Mouse (Mus musculus): Measurements from ENCODE around the gene Med13l. TPM values are rescaled to one million over a fixed set of nuclear protein-coding genes. Genes with fewer than 3 reads are reported as not detected.

Gene Med13l
- polyA plus RNA-seq, 1 experiment, result 7.3 TPM

DNA sequence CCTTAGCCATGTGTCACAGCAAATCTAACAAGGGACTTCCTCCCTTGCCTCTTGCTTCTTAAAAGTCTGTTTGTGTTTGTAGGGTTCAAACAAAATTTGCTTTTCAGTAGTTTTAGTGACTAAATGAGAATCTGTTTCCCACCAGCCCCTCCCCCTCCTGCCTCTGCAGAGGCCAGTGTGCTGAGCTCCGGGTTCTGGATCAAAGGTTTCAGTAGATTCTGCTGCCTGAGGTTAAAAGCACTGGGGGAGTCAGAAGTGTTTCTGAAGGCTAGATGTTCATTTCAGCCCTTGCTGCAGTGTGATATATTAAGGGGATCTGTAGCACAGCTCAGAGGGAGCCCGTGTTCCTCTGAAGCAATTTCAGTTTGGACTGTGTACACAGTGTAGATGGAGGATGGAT lies 108.5 kb downstream of the Med13l start:
- no peak overlapping the region for H3K4me3 ChIP-seq (ENCODE audit: control insufficient read depth, low read depth, low read length)
- H3K36me3 ChIP-seq (ENCODE audit: control insufficient read depth, insufficient read depth, low read length), result no peaks in the 10 kb centered on the region
- H3K4me1 ChIP-seq (ENCODE audit: control insufficient read depth, insufficient read depth, low read length), result no peaks in the 10 kb centered on the region; the same call in 1 of the 2 replicates
- no peak overlapping the region for H3K27ac ChIP-seq (ENCODE audit: control insufficient read depth, insufficient read depth, low read depth, low read length)
- TF ChIP-seq CTCF (IDR thresholded peaks at IDR 0.05; ENCODE audit: control insufficient read depth, insufficient read depth, insufficient replicate concordance, low read depth, low read length) (no peak), POLR2A (IDR thresholded peaks at IDR 0.05; ENCODE audit: control insufficient read depth, low read depth, low read length) (no peak)
- H3K27me3 ChIP-seq (ENCODE audit: control insufficient read depth, insufficient read depth, low read length), result no peaks in the 10 kb centered on the region

DNA sequence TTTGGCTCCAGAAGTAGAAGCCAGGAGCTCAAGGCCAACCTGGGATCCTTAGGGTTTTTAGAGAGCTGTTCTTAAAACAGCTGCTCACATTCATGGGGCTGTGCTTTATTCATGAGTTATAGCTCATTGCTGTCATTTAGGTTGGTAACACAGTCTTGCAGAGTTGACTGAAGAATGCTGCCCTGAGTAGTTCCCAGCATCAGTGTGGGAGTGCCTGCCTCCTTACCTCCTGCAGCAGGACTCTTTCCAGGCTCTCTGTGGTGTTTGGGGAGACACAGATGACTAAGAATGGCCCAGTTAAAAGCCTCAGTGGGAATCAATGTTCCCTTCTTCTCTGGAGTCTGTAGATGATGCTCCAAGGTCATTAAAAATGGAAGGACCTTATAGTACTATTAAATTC lies 111.6 kb downstream of the Med13l start:
- Histone ChIP-seq H3K4me3 (ENCODE audit: control insufficient read depth, low read depth, low read length) (no peak overlapping the region), H3K36me3 (ENCODE audit: control insufficient read depth, insufficient read depth, low read length) (no peaks in the 10 kb centered on the region), H3K27me3 (ENCODE audit: control insufficient read depth, insufficient read depth, low read length) (no peaks in the 10 kb centered on the region), H3K4me1 (ENCODE audit: control insufficient read depth, insufficient read depth, low read length) (peaks cover 2% of the 10 kb centered on the region), H3K27ac (ENCODE audit: control insufficient read depth, insufficient read depth, low read depth, low read length) (no peak overlapping the region)
- TF ChIP-seq CTCF (IDR thresholded peaks at IDR 0.05; ENCODE audit: control insufficient read depth, insufficient read depth, insufficient replicate concordance, low read depth, low read length), result no peak
- TF ChIP-seq POLR2A (IDR thresholded peaks at IDR 0.05; ENCODE audit: control insufficient read depth, low read depth, low read length), result no peak

DNA sequence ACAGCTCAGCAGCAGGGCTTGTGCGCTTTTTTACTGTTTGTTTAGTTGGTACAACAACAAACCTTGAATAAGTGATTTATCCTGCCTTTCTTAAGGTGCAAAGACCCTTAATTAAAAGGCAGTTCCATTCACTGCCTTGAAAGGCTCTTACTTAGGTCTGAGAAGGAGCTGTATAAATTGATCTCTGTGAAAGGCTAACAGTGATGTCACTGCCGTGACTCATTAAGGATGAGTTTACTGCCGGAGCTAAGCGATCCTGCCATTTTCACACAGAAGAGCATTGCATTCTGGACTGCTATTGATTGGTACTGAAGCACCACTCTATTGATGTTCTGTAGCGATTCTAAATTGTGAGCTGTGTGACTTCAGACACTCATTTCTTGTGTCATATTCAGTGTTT lies 113.4 kb downstream of the Med13l start:
- H3K4me1 ChIP-seq (ENCODE audit: control insufficient read depth, insufficient read depth, low read length), result peaks cover 2% of the 10 kb centered on the region
- no peaks in the 10 kb centered on the region for H3K27me3 ChIP-seq (ENCODE audit: control insufficient read depth, insufficient read depth, low read length)
- TF ChIP-seq POLR2A (IDR thresholded peaks at IDR 0.05; ENCODE audit: control insufficient read depth, low read depth, low read length) (no peak), CTCF (IDR thresholded peaks at IDR 0.05; ENCODE audit: control insufficient read depth, insufficient read depth, insufficient replicate concordance, low read depth, low read length) (no peak)
- no peak overlapping the region for H3K4me3 ChIP-seq (ENCODE audit: control insufficient read depth, low read depth, low read length)
- H3K36me3 ChIP-seq (ENCODE audit: control insufficient read depth, insufficient read depth, low read length), result no peaks in the 10 kb centered on the region
- H3K27ac ChIP-seq (ENCODE audit: control insufficient read depth, insufficient read depth, low read depth, low read length), result no peak overlapping the region

DNA sequence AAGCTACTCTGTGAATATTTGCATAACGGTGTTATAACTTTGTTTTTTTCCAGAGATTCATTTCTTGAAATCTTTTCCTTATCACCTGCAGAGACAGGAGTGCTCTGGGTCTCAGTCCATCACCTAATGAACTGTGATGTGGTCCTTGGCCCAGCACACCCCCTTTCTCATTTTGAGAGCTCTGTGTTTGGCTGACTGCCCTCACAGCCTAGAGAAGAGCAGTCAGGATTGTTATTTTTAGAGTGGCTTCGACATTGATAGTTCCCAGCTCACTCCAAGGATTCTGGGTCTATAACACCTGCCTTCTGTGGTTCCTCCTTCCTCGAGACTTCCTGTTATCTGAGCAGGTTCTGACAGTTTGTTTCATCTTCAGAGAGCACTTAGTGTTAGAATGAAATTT lies 113.8 kb downstream of the Med13l start:
- H3K4me3 ChIP-seq (ENCODE audit: control insufficient read depth, low read depth, low read length), result no peak overlapping the region
- no peak overlapping the region for H3K27ac ChIP-seq (ENCODE audit: control insufficient read depth, insufficient read depth, low read depth, low read length)
- H3K36me3 ChIP-seq (ENCODE audit: control insufficient read depth, insufficient read depth, low read length), result no peaks in the 10 kb centered on the region
- peaks cover 2% of the 10 kb centered on the region for H3K4me1 ChIP-seq (ENCODE audit: control insufficient read depth, insufficient read depth, low read length)
- TF ChIP-seq CTCF (IDR thresholded peaks at IDR 0.05; ENCODE audit: control insufficient read depth, insufficient read depth, insufficient replicate concordance, low read depth, low read length) (no peak), POLR2A (IDR thresholded peaks at IDR 0.05; ENCODE audit: control insufficient read depth, low read depth, low read length) (no peak)
- no peaks in the 10 kb centered on the region for H3K27me3 ChIP-seq (ENCODE audit: control insufficient read depth, insufficient read depth, low read length)

DNA sequence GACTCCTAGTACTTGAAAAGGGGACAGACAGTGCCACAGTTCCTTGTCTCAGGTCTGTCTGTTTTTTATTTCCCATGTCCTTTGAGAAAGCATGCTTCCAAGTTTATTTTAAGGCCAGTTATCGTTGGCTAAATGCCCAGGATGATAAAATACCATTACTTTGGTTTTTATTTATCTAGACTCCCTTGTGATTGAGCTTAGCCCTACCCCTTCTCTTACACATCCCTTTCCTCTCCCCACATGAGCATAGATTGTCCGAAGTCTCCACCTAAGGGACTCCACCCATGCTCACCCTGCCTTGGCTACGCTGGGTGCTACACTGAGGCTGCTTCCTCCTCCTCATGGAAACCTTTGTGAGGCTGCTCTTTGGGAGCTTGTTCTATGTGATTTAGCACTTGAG lies 115.2 kb downstream of the Med13l start:
- peaks cover 2% of the 10 kb centered on the region for H3K4me1 ChIP-seq (ENCODE audit: control insufficient read depth, insufficient read depth, low read length)
- no peak overlapping the region for H3K27ac ChIP-seq (ENCODE audit: control insufficient read depth, insufficient read depth, low read depth, low read length)
- H3K27me3 ChIP-seq (ENCODE audit: control insufficient read depth, insufficient read depth, low read length), result no peaks in the 10 kb centered on the region
- H3K36me3 ChIP-seq (ENCODE audit: control insufficient read depth, insufficient read depth, low read length), result no peaks in the 10 kb centered on the region
- H3K4me3 ChIP-seq (ENCODE audit: control insufficient read depth, low read depth, low read length), result no peak overlapping the region
- TF ChIP-seq POLR2A (IDR thresholded peaks at IDR 0.05; ENCODE audit: control insufficient read depth, low read depth, low read length) (no peak), CTCF (IDR thresholded peaks at IDR 0.05; ENCODE audit: control insufficient read depth, insufficient read depth, insufficient replicate concordance, low read depth, low read length) (no peak)

DNA sequence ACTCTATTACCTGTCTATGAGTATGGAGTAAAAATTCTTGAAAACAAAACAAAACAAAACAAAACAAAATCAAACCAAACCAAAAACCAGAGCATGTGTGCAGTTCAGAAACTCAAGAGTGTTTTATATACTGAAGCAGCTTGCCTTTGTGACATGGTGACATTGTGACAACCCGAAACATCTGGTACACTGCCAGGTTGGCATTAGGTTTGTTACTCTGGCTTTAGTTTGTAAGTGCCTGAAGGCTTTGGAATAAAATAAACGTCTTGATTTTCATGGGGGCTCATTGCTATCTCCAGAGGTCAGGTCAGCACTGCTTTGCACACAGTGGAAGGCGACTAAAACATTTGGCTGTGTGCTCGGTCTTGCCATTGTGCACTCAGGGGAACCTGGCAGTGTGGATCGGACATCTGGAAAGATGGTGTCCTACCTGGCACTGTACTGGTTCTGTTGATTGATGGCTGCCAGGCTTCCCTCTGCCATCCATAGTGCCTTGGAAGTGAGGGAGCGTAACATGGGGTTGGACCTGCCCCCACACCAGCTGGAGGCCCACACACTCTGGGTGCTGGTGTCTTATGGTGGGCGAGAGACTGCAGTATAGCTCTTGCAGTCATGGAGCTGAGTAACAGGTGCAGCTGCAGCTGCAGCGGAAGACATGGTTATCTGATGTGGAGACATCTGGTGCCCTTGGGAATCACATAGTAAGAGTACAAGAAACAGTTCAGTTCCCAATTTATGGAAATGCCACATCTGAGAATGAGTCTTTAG lies 115.9 kb downstream of the Med13l start:
- Histone ChIP-seq H3K27me3 (ENCODE audit: control insufficient read depth, insufficient read depth, low read length) (no peaks in the 10 kb centered on the region), H3K4me1 (ENCODE audit: control insufficient read depth, insufficient read depth, low read length) (peaks cover 2% of the 10 kb centered on the region), H3K27ac (ENCODE audit: control insufficient read depth, insufficient read depth, low read depth, low read length) (peak overlapping the region; percentile 5; the same call in 1 of the 2 replicates), H3K4me3 (ENCODE audit: control insufficient read depth, low read depth, low read length) (no peak overlapping the region), H3K36me3 (ENCODE audit: control insufficient read depth, insufficient read depth, low read length) (no peaks in the 10 kb centered on the region)
- TF ChIP-seq CTCF (IDR thresholded peaks at IDR 0.05; ENCODE audit: control insufficient read depth, insufficient read depth, insufficient replicate concordance, low read depth, low read length), result no peak
- TF ChIP-seq POLR2A (IDR thresholded peaks at IDR 0.05; ENCODE audit: control insufficient read depth, low read depth, low read length), result no peak

DNA sequence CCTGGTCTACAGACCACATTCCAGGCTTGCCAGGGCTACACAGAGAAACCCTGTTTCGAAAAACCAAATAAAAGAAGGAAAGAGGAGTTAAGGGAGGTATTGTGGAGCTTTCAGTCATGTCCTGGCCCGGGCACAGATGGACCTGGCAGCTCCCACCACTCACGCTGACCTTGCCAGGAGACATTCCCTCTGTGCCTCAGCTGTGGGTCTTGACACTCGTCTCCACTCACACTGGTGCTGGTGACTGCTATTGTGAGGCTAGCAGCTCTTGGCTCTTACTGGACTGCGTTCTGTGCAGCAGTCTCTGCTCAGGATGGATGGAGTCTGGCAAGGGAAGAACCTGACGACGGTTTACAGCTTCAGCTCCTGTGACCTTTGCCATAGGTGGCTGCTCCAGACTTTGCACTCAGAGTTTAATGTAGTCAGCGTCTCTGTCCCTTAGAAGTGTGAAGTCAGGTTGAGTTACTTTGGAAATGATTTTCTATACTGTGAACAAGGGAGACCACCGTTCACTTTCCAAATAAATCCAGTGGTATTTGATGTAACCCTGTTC lies 118.9 kb downstream of the Med13l start:
- H3K4me1 ChIP-seq (ENCODE audit: control insufficient read depth, insufficient read depth, low read length), result peaks cover 2% of the 10 kb centered on the region
- no peaks in the 10 kb centered on the region for H3K36me3 ChIP-seq (ENCODE audit: control insufficient read depth, insufficient read depth, low read length)
- no peaks in the 10 kb centered on the region for H3K27me3 ChIP-seq (ENCODE audit: control insufficient read depth, insufficient read depth, low read length)
- H3K4me3 ChIP-seq (ENCODE audit: control insufficient read depth, low read depth, low read length), result no peak overlapping the region
- no peak for TF ChIP-seq CTCF (IDR thresholded peaks at IDR 0.05; ENCODE audit: control insufficient read depth, insufficient read depth, insufficient replicate concordance, low read depth, low read length)
- TF ChIP-seq POLR2A (IDR thresholded peaks at IDR 0.05; ENCODE audit: control insufficient read depth, low read depth, low read length), result no peak
- no peak overlapping the region for H3K27ac ChIP-seq (ENCODE audit: control insufficient read depth, insufficient read depth, low read depth, low read length)

All from testis, adult 2 months (tissue).